Mouse (Mus musculus): ENCODE results near the gene Dip2b. TPM values are rescaled to one million over a fixed set of nuclear protein-coding genes. Genes with fewer than 3 reads are reported as not detected.
"Not testable (repeated sequence)": the region's sequence is repeated elsewhere in the genome, so short reads cannot be mapped to it uniquely, and the experiment has no call there.

Dip2b gene
- total RNA-seq, 4 experiments from 2014 or later: 16.5 to 22.5 (median 20.2) TPM

DNA sequence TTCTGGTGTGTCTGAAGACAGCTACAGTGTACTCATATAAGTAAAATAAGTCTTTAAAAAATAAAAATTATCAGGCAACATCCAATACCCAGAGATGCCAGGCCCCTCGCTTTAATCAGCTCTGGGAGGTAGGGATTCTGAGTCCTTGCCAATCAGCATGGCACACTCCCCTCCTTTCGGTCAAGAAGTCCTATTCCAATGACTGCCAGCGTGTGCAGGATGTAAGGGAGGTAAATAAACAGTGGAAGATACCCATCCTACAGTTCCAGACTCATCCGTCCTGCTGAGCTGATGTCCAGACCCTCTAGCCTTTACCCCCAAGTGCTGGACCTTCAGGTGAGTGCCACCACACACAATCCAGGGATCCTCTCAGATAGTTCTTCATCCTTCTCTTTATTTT is 186.9 kb downstream of the Dip2b start:
- DNase-seq: no peak

- no peak for DNase-seq
These were observed 187.4 kb downstream of the Dip2b start for GRCm38 (mm10) chr15:100225891-100226290.

DNA sequence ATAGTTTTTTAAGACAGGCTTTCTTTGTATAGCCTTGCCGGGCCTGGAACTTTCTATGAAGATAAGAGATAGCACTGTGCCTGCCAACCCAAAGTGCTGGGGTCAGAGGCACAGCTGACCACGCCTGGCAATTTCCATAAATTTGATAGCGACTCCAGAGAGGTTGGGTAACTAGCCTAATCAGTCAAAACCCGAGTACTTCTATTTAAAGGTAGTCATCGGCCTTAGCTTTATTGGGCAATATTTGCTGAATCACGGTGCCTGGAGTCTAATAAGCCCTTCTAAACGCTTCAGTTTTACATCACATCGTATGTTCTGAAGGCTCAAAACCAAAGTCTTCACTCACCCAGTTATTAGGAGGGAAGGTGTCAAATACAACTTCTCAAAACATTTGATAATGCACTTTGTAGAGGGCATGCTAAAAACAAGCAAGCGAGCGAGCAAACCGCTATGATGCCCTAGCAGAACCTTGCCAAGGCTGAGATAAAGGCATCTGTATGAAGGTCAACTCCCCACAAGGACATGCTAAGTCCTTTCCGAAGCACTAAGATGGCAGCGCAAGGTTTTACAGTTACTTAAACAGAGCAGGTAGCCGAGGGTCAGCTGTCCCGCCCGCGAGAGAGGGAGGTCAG is 188.7 kb downstream of the Dip2b start:
- DNase-seq: peak; percentile 57

DNA sequence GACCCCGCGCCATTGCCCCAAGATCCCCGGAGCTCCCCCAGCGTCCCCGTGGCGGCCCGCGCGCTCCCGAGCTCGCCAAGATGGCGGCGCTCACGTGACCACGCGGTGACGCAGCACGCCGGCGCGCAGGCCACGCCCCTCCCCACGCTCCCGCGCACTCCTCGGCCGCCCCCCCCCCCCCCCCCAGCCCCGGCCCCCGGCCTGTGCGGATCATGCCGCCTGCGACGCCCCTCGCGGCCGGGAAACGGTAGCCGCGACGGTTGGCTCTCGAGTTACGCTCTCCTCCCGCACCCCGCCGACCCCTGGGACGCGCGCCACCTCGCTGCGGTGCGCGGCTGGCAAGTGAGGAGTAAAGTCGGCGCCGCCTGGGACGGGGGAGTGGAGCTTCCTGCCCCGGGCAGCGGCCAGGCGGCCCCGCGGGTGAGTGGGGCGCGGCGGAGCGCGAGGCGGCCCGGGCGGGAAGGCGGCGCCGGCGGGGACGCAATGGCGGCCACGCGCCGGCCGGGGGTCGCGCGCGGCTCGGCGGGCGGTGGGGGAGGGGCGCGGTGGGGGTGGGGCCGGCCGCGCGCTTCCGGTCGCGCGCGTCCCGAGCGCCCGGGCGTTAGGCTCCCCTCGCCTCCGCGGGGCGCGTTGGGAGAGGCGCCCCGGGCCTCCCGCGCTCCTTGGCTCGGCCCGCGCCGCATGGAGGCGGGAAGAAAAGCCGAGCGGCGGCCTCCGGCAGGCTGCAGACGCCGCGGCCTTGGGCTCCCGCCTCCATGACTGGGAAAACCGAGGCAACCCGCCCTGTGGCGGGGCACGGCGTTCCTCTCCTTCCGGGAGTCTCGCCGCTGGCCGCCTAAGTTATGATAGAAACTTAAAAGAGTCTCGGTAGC is 189.4 kb downstream of the Dip2b start, which contains the start of gene Atf1:
TSS of gene Atf1 (plus strand) at position 157 of the 872 bp plus-strand sequence.
- DNase-seq: peak; percentile 85

DNA sequence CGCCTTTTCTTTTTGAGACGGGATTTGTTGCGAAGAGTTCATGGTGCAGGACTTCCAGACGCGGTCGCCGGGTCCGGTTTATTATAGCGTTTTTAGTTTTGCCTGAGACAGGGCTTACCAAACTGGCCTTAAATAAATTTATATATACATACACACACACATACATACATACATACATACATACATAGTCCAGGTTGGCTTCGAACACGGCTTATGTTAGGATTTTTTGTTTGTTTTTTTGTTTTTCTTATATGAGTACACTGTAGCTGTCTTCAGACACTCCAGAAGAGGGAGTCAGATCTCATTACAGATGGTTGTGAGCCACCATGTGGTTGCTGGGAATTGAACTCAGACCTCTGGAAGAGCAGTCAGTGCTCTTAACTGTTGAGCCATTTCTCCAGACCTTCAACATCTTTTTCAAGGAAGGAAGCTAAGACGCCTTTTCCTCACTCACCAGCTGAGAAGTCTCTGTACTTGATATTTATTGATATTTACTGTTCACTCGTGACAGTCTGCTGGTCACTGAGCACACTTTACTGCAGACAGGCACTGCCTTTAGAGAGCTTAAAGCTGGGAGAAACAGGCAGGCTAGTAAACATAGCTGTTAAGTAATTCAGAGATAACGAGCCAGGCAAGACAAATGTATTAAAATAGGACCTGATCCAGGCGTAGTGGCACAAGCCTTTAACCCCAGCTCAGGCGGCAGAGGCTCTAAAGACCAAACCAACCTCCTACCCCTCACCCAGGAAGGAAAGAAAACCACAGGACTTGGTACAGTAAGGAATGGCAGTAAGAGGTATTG is 190.3 kb downstream of the Dip2b start:
- no peak for DNase-seq

GRCm38 (mm10) chr15:100230655-100231054 is 192.2 kb downstream of the Dip2b start:
- no peak for DNase-seq

DNA sequence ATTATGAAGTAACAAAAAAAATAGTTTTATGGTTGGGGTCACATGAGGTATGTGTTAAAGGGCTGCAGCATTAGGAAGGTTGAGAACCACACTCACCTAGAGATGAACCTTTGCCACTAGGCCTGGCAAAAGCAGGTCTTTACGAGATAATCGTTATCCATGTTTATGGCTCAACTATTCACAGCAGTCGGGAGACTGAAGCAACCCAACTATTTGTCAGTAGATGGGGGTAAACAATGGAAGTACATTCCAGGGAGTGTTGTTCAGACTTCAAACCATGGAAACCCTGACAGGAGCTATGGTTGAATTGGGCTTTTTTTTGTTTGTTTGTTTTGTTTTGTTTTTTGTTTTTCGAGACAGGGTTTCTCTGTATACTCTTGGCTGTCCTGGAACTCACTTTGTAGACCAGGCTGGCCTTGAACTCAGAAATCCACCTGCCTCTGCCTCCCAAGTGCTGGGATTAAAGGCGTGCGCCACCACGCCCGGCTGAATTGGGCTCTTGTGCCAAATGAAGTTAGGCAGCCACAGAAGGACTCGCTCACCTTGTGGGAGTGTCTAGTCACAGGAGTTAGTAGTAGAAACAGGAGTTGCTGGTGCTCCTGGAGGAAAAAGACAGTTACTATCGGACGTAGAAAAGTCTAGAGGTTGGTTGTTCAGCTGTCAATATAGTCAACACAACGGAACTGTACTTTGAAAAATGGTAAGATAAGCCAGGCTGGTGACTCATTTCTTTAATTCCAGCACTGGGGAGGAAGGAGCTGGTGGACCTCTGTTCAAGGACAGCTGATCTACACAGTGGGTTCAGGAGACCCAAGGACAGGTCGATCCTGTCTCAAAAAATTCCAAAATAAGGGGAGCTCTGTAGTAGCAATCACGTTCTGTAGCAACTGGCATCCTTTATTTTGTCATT is 193.4 kb downstream of the Dip2b start:
- DNase-seq: no peak

GRCm38 (mm10) chr15:100235208-100235965 is 196.9 kb downstream of the Dip2b start:
- DNase-seq: no peak

DNA sequence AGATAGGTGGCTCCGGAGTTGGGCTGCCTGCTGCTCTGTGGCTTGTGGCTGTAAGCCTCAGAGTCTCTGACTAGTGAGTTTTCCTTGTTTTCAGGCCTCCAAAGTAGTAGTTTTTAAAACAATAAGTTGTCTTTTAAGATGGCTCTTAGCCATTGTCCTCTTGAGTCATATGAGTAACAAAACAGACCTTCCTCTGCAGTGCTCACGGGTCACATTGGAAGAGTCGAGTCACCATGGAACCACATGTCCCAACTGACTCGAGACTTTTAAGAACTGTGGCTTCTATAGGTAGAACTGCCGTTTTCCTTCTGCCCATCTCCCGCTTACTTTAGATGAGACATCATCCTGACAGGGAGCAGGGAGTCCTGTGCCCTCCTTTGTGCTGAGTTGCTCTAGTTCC is 198.5 kb downstream of the Dip2b start:
- DNase-seq: no peak

GRCm38 (mm10) chr15:100241780-100242179 is 203.3 kb downstream of the Dip2b start:
- DNase-seq: no peak

GRCm38 (mm10) chr15:100245951-100246350 is 207.5 kb downstream of the Dip2b start:
- DNase-seq: no peak

GRCm38 (mm10) chr15:100247296-100247695 is 208.8 kb downstream of the Dip2b start:
- no peak for DNase-seq

DNA sequence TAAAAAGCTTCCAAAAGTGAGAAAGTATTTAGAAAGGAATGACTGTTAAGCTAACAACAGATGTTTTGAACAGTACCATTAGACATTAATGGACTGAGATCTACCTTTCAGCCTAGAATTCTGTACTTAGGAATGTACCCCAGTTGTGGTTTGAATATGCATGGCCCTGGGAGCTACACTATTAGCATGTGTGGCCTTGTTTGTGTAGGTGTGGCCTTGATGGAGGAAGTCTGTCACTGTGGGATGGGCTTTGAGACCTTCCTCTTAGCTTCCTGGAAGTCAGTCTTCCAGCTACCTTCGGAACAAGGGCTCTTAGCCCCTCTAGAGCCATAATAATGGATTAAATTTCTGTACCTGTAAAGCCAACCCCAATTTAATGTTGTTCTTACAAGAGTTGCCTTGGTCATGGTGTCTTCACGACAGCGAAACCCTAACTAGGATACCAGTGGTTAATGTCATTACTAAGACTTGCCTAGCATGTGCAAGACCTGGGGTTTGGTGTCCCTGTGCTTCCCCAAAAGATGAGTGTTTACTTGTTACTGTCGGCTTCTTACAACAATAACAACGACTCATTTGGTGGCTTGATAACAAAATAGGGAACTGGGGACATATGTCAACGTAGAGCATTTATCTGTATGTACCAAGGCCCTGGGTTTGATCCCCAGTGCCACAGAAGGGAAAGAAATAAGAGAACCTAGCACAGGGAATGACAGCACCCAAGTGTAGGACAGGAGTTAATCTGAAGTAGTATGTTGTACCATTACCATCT is 210.4 kb downstream of the Dip2b start:
- no peak for DNase-seq

GRCm38 (mm10) chr15:100251153-100251780 is 212.8 kb downstream of the Dip2b start:
- no peak for DNase-seq

- DNase-seq: no peak
These were observed 217.9 kb downstream of the Dip2b start for GRCm38 (mm10) chr15:100256386-100256785.

DNA sequence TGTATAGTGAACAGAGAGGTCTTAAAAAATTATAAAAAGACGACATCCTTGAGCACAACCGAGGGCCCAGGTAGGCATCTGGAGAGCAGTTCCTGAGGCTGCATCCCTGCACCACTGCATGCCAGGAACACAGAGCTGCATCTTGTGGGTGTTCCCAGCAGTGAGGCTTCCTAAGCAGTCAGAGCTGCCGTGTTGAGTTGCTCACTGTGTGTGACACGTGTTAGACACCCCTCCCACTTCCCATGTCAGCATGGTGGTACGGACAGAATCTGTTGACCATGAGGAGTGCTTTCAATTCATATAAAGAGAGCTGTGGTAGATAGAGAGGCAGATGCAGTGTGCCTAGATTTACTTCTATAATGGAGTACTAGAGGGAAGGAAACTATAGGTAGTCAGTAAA is 218.8 kb downstream of the Dip2b start:
- DNase-seq: no peak

DNA sequence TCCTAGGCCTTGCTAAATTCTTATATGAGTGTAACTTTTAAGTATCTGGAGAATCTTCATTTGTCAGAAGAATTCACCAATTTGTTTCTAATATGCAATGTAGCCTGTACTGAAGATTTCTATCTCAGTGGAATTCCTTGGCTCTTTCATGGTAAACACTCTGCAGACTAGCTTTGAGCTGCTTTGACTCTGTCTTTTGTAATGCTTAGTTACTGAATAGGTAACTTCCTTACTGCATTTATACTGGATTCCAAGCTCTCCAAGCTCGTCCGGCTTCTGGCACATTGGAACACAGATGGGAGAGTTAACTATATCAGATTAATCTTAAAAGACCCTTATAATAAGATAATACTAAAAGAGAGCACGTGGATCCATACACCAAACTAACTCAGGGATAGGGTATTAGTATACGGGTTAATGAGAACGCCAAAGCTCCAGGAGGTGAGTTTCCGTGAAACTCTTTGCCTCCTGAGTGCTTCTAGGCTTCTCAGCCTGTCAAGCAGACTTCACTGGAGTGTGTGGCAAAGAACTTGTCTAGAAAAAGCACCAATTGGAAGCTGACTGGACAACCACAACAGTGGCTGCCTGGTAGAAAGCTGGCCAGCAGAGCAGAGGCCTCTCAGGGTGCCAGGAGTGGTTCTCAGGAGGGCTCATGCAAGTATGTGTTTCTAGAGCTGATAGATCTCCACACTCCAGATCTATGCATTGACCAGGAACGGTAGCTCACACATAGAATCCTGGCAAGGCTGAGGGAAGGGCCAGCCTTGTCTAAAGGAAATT is 220.4 kb downstream of the Dip2b start:
- DNase-seq: no peak

DNA sequence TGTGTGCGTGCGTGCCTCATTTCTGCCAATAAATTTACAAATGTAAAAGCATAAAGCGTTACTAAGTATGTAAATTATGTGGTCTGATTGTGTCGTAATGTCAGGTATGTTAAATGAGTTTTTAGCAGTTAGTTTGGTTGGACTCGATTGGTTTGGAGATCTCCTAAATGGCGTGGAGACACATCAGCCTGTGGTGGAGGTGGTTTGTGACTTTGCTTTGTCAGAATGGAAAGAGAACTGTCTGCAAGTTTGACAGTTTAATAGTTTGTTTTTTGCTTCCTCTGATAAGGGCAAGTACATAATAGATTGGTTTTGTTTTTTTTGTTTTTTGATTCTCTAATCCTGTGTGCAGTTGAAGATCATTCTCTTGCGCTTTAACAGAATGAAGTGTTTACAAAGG is 221.9 kb downstream of the Dip2b start:
- DNase-seq: not testable (repeated sequence)

Measured in adrenal gland, adult 8-10 months (tissue).